Mouse (Mus musculus) ES-CJ7 (cell line): ENCODE results near the gene Rnf41.

Source experiments
- DNase-seq: peaks from one replicate; pipeline ENCODE4 v3.0.0; 2011; ENCODE audit warnings: low read depth, low spot score

Rnf41 gene

GRCm38 (mm10) chr10:128411211-128412054 lies at the start of gene Rnf41, which contains the start of gene Nabp2:
Gene Rnf41, plus strand, starts transcription at chr10:128411657.
Gene Nabp2, minus strand, starts transcription at chr10:128411492.
- peak; percentile 99 for DNase-seq

- DNase-seq = no peak
These were observed 49.6 kb upstream of the Rnf41 start for GRCm38 (mm10) chr10:128361836-128362235.

- peak; percentile 71 for DNase-seq
These were observed 48.9 kb upstream of the Rnf41 start for GRCm38 (mm10) chr10:128362568-128362967.

- DNase-seq = no peak
These were observed 43.5 kb upstream of the Rnf41 start for GRCm38 (mm10) chr10:128367899-128368401.

GRCm38 (mm10) chr10:128368402-128369217 lies 42.8 kb upstream of the Rnf41 start, which contains the start of gene Coq10a:
Gene Coq10a, minus strand, starts transcription at chr10:128368997.
- peak; percentile 91 for DNase-seq

- no peak for DNase-seq
These were observed 42.3 kb upstream of the Rnf41 start for GRCm38 (mm10) chr10:128369218-128369543.

GRCm38 (mm10) chr10:128369599-128369998 lies 41.9 kb upstream of the Rnf41 start:
- DNase-seq = peak; percentile 36

- peak; percentile 84 for DNase-seq
These were observed 41.4 kb upstream of the Rnf41 start for GRCm38 (mm10) chr10:128370021-128370420.

GRCm38 (mm10) chr10:128370601-128371000 lies 40.9 kb upstream of the Rnf41 start:
- DNase-seq = peak; percentile 81

- DNase-seq = no peak
These were observed 39.3 kb upstream of the Rnf41 start for GRCm38 (mm10) chr10:128372142-128372541.

- DNase-seq = peak; percentile 70
These were observed 38.3 kb upstream of the Rnf41 start for GRCm38 (mm10) chr10:128372989-128373748.

GRCm38 (mm10) chr10:128374393-128374792 lies 37.1 kb upstream of the Rnf41 start:
- DNase-seq = peak; percentile 85

- DNase-seq = no peak
These were observed 35.4 kb upstream of the Rnf41 start for GRCm38 (mm10) chr10:128376099-128376454.

GRCm38 (mm10) chr10:128376455-128377211 lies 34.8 kb upstream of the Rnf41 start, which contains the start of gene Ankrd52:
Gene Ankrd52, plus strand, starts transcription at chr10:128377115.
- peak; percentile 38 for DNase-seq

GRCm38 (mm10) chr10:128377222-128377939 lies 34.1 kb upstream of the Rnf41 start:
- peak; percentile 40 for DNase-seq

- no peak for DNase-seq
These were observed 33.5 kb upstream of the Rnf41 start for GRCm38 (mm10) chr10:128377940-128378448.

- DNase-seq = no peak
These were observed 33.0 kb upstream of the Rnf41 start for GRCm38 (mm10) chr10:128378462-128378861.

GRCm38 (mm10) chr10:128379260-128379659 lies 32.2 kb upstream of the Rnf41 start:
- DNase-seq = no peak

GRCm38 (mm10) chr10:128380565-128380964 lies 30.9 kb upstream of the Rnf41 start:
- peak; percentile 44 for DNase-seq

- DNase-seq = no peak
These were observed 29.0 kb upstream of the Rnf41 start for GRCm38 (mm10) chr10:128382482-128382881.
